Mouse (Mus musculus) common myeloid progenitor, adult 5-6 weeks (primary cell): ENCODE measurements at regions not wholly inside any gene's neighbourhood (a gene's known extent, or its start where the extent isn't known, plus 50 kb on each side); places are given as distances from the start of the nearest gene placed in this dataset.

Source experiments
- ATAC-seq: replicated peaks from 2 replicates; pipeline ENCODE4 v1.8.0; 2016; ENCODE audit warnings: low read depth, mild to moderate bottlenecking, moderate TSS enrichment, inconsistent platforms; ENCODE audit not compliant: poor library complexity, severe bottlenecking

- no peak for ATAC-seq
Measured at GRCm38 (mm10) chr16:29147766-29148165, 61.7 kb upstream of the Hrasls start.

GRCm38 (mm10) chr16:29119217-29119616, 90.3 kb upstream of the Hrasls start:
- no peak for ATAC-seq

- no peak for ATAC-seq
Measured at GRCm38 (mm10) chr16:29096791-29097190, 112.7 kb upstream of the Hrasls start.

- no peak for ATAC-seq
Measured at GRCm38 (mm10) chr16:29065961-29066360, 136.5 kb upstream of the Mb21d2 start.

GRCm38 (mm10) chr16:29065097-29065785, 135.8 kb upstream of the Mb21d2 start:
- ATAC-seq = no peak

- ATAC-seq = no peak
Measured at GRCm38 (mm10) chr16:29063377-29063776, 133.9 kb upstream of the Mb21d2 start.

- no peak for ATAC-seq
Measured at GRCm38 (mm10) chr16:29057076-29057475, 127.6 kb upstream of the Mb21d2 start.

GRCm38 (mm10) chr16:29054423-29054822, 125.0 kb upstream of the Mb21d2 start:
- ATAC-seq = no peak

- ATAC-seq = no peak
Measured at GRCm38 (mm10) chr16:29046453-29046993, 117.0 kb upstream of the Mb21d2 start.

GRCm38 (mm10) chr16:29035523-29035922, 106.0 kb upstream of the Mb21d2 start:
- no peak for ATAC-seq

- peak; percentile 79 for ATAC-seq
Measured at GRCm38 (mm10) chr16:29034053-29034794, 104.8 kb upstream of the Mb21d2 start.

GRCm38 (mm10) chr16:29033357-29033756, 103.9 kb upstream of the Mb21d2 start:
- no peak for ATAC-seq

GRCm38 (mm10) chr16:29027856-29028255, 98.4 kb upstream of the Mb21d2 start:
- no peak for ATAC-seq

- ATAC-seq = no peak
Measured at GRCm38 (mm10) chr16:29001249-29001648, 71.8 kb upstream of the Mb21d2 start.

GRCm38 (mm10) chr16:28999641-29000040, 70.2 kb upstream of the Mb21d2 start:
- no peak for ATAC-seq

GRCm38 (mm10) chr16:28996629-28997028, 67.2 kb upstream of the Mb21d2 start:
- no peak for ATAC-seq

GRCm38 (mm10) chr16:28990666-28991065, 61.2 kb upstream of the Mb21d2 start:
- no peak for ATAC-seq

GRCm38 (mm10) chr16:28984931-28985330, 55.5 kb upstream of the Mb21d2 start:
- ATAC-seq = no peak

- ATAC-seq = no peak
Measured at GRCm38 (mm10) chr16:28982901-28983300, 53.4 kb upstream of the Mb21d2 start.
